In genomic region chr13:71555471-71555870, GRCm38 (mm10) we compare ENCODE assay signal across 15 mouse cellular contexts.
"Had no signal": no experiment of that assay in that cellular context is flagged by ENCODE, and none has a peak within 500 bp of the region (broad histone marks: within the 10 kb centered on the region; RNA-seq: fewer than 3 reads in every experiment).

No protein-coding gene starts in this region.

- H3K4me2 ChIP-seq: limb, embryonic 12.5 days; liver, embryonic 11.5 days; liver, embryonic 15.5 days; midbrain, embryonic 13.5 days; neural tube, embryonic 15.5 days; stomach, embryonic 15.5 days had no signal

- ATAC-seq: lung, postnatal 0 days; midbrain, embryonic 13.5 days had no signal

- H3K9me3 ChIP-seq: limb, embryonic 12.5 days; liver, embryonic 15.5 days; midbrain, embryonic 13.5 days; neural tube, embryonic 15.5 days; stomach, embryonic 15.5 days had no signal

- H3K4me1 ChIP-seq: liver, embryonic 15.5 days; stomach, embryonic 15.5 days had no signal

- H3K4me3 ChIP-seq: limb, embryonic 12.5 days; liver, embryonic 15.5 days; midbrain, embryonic 13.5 days; myocyte; neural tube, embryonic 15.5 days; stomach, embryonic 15.5 days had no signal

- DNase-seq: kidney, postnatal 10 days; lung, adult 2 months; lung, postnatal 36 days; right cerebral cortex, postnatal 4 days; spleen, adult 18-20 months; thymus, adult 2 months; thymus, postnatal 36 days had no signal

- H3K36me3 ChIP-seq: limb, embryonic 12.5 days; liver, embryonic 15.5 days; midbrain, embryonic 13.5 days; neural tube, embryonic 15.5 days; stomach, embryonic 15.5 days had no signal

- H3K27me3 ChIP-seq: liver, embryonic 15.5 days; neural tube, embryonic 15.5 days; stomach, embryonic 15.5 days had no signal

- H3K9ac ChIP-seq: limb, embryonic 12.5 days; liver, embryonic 15.5 days; midbrain, embryonic 13.5 days; neural tube, embryonic 15.5 days; stomach, embryonic 15.5 days had no signal

- H3K27ac ChIP-seq: limb, embryonic 12.5 days; liver, embryonic 15.5 days; midbrain, embryonic 13.5 days; neural tube, embryonic 15.5 days; stomach, embryonic 15.5 days had no signal
